Mouse (Mus musculus) midbrain, embryonic 11.5 days (tissue): ENCODE data around the gene BC037034. TPM values are rescaled to one million over a fixed set of nuclear protein-coding genes. Genes with fewer than 3 reads are reported as not detected.

Experiments
- ATAC-seq: fragments of 200-750 bp; cut with Nextera tagmentation; 2 replicates; pipeline ENCODE4 v1.8.0; 2017; ENCODE audit warnings: moderate TSS enrichment, moderate library complexity; ENCODE audit not compliant: low FRiP score
- DNase-seq: peaks from one replicate; pipeline ENCODE4 v3.0.0; 2015; ENCODE audit warnings: low spot score; ENCODE audit errors: missing footprints
- H3K27ac ChIP-seq: fragments of 300-500 bp; sonication (generic); 2 replicates; pipeline ENCODE4 v1.5.1; 2014; ENCODE audit warnings: low read depth, low read length
- H3K27me3 ChIP-seq: fragments of 300-500 bp; sonication (generic); 2 replicates; pipeline ENCODE4 v1.6.1; 2014; ENCODE audit warnings: mild to moderate bottlenecking, low read length, moderate library complexity, mixed read lengths; ENCODE audit not compliant: control insufficient read depth, insufficient read depth
- H3K36me3 ChIP-seq: fragments of 300-500 bp; sonication (generic); 2 replicates; pipeline ENCODE4 v1.6.1; 2014; ENCODE audit warnings: mild to moderate bottlenecking, low read length, moderate library complexity, mixed read lengths; ENCODE audit not compliant: control insufficient read depth, insufficient read depth
- H3K4me1 ChIP-seq: fragments of 300-500 bp; sonication (generic); 2 replicates; pipeline ENCODE4 v1.6.1; 2014; ENCODE audit warnings: low read length; ENCODE audit not compliant: control insufficient read depth, insufficient read depth
- H3K4me2 ChIP-seq: fragments of 300-500 bp; sonication (generic); 2 replicates; pipeline ENCODE4 v1.6.1; 2014; ENCODE audit warnings: mild to moderate bottlenecking, moderate library complexity
- H3K4me3 ChIP-seq: fragments of 300-500 bp; sonication (generic); 2 replicates; pipeline ENCODE4 v1.5.1; 2014; ENCODE audit warnings: low read depth, low read length
- H3K9ac ChIP-seq: fragments of 300-500 bp; sonication (generic); 2 replicates; pipeline ENCODE4 v1.6.1; 2014; ENCODE audit warnings: low read length
- H3K9me3 ChIP-seq: fragments of 300-500 bp; sonication (generic); 2 replicates; pipeline ENCODE4 v1.6.1; 2016; ENCODE audit warnings: low read length; ENCODE audit not compliant: control insufficient read depth
- WGBS: fragments of 180-500 bp; shearing (Covaris S2); extraction: QIAGEN DNeasy Blood & Tissue Kit; methylation state at CpG from one replicate; pipeline ENCODE4 v1.1.7; 2014; 5-methylcytosine and 5-hydroxymethylcytosine counted together
- polyA plus RNA-seq: library from polyadenylated mRNA; unstranded; fragments of >200 nt; fragmentation: Nextera tagmentation; extraction: Ambion mirVana; gene quantifications from 2 replicates; pipeline ENCODE4 v1.2.1, GENCODE M21; 2014

Gene BC037034
- polyA plus RNA-seq = 5.0 and 5.2 TPM in 2 replicates

- ATAC-seq (peak; percentile 91), DNase-seq (peak; percentile 99)
- WGBS = 1% methylated on average over 64 of the region's 71 CpGs
- Histone ChIP-seq H3K36me3 (peaks cover 28% of the 10 kb centered on the region), H3K27me3 (no peaks in the 10 kb centered on the region), H3K4me2 (peak within 1 kb of the TSS; percentile 93), H3K4me3 (peak within 1 kb of the TSS; percentile 66), H3K27ac (no peak within 1 kb of the TSS), H3K9me3 (no peaks in the 10 kb centered on the region), H3K9ac (peak within 1 kb of the TSS; percentile 81), H3K4me1 (peaks cover 16% of the 10 kb centered on the region)
Observed at GRCm38 (mm10) chr5:138263260-138264206, at the start of gene BC037034. TSS of gene BC037034 (minus strand) at chr5:138264033.

DNA sequence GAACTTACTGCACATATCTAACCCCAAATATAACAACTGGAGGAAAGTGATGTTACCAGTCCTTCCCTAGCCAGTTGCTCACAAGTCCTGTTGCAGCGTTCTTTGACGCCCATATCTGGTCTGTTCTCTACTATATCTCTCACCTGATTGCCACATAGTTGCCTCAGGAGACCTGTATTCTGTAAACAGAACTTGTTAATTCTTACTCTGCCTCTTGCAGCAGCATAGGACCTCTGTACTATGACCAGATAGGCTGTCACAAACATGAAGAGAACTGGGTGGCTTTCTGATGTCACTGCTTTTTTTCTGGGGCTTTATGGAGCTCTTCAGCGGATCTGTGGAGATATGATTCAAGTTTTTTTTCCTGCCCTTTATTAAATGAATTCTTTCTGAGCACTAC is 49.0 kb upstream of the BC037034 start:
- ATAC-seq = no peak
- DNase-seq = no peak

DNA sequence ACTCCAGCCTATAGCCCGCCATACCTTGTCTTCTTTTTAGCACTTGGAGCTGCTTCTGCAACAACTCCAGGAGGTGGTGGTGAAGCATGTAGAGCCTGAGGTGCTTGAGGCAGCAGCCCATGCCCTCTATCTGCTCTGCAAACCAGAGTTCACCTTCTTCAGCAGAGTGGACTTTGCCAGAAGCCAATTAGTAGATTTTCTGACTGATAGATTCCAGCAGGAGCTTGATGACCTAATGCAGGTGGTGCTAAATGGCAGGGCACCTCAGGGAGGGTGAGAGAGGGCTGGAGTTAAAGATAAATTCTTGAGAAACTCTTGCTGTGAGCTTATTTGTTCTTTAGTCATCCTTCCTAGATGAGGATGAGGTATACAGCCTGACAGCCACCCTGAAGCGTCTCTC is 35.8 kb upstream of the BC037034 start:
- Histone ChIP-seq H3K9ac (no peak overlapping the region), H3K9me3 (no peaks in the 10 kb centered on the region), H3K27me3 (no peaks in the 10 kb centered on the region), H3K4me1 (no peaks in the 10 kb centered on the region), H3K4me3 (no peak overlapping the region), H3K36me3 (no peaks in the 10 kb centered on the region), H3K4me2 (no peak overlapping the region), H3K27ac (no peak overlapping the region)
- DNase-seq (no peak), ATAC-seq (no peak)
- WGBS = 90% methylated on average over 2 of the region's 2 CpGs

More for the DNA sequence above, 49.0 kb upstream of the BC037034 start:
- no peaks in the 10 kb centered on the region for H3K4me1 ChIP-seq
- H3K9me3 ChIP-seq = no peaks in the 10 kb centered on the region
- H3K4me2 ChIP-seq = no peak overlapping the region
- no peaks in the 10 kb centered on the region for H3K27me3 ChIP-seq
- no peak overlapping the region for H3K9ac ChIP-seq
- WGBS = 90% methylated on average over 3 of the region's 3 CpGs
- no peaks in the 10 kb centered on the region for H3K36me3 ChIP-seq
- H3K27ac ChIP-seq = no peak overlapping the region
- H3K4me3 ChIP-seq = no peak overlapping the region

DNA sequence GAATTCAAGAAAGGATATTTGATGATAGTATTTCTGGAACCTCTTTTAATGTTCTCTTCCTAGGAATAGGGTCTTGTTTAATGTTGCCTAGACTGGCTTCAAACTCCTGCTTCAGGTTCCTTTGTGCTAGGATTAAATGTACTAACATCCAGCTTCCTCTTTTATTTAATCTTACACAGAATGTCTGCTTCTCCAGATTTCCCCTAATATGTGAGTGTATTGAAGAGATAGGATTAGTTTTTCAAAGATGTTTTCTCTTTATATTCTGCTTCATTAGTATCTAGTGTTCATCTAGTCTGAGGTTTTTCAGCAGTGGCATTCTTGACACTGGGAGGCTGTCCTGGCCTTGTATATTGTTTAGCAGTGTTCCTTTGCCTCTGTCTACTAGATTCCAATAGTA is 30.3 kb upstream of the BC037034 start:
- Histone ChIP-seq H3K9me3 (no peaks in the 10 kb centered on the region), H3K4me1 (no peaks in the 10 kb centered on the region), H3K36me3 (no peaks in the 10 kb centered on the region), H3K27ac (no peak overlapping the region), H3K9ac (no peak overlapping the region), H3K27me3 (no peaks in the 10 kb centered on the region), H3K4me3 (no peak overlapping the region), H3K4me2 (no peak overlapping the region)
- ATAC-seq (no peak), DNase-seq (no peak)

GRCm38 (mm10) chr5:138291638-138292037 is 27.8 kb upstream of the BC037034 start:
- H3K4me3 ChIP-seq = no peak overlapping the region
- no peak overlapping the region for H3K27ac ChIP-seq
- no peaks in the 10 kb centered on the region for H3K4me1 ChIP-seq
- H3K27me3 ChIP-seq = no peaks in the 10 kb centered on the region
- no peaks in the 10 kb centered on the region for H3K9me3 ChIP-seq
- no peak overlapping the region for H3K4me2 ChIP-seq
- H3K9ac ChIP-seq = no peak overlapping the region
- DNase-seq (no peak), ATAC-seq (no peak)
- 85% methylated on average over 1 of the region's 1 CpGs for WGBS
- no peaks in the 10 kb centered on the region for H3K36me3 ChIP-seq

DNA sequence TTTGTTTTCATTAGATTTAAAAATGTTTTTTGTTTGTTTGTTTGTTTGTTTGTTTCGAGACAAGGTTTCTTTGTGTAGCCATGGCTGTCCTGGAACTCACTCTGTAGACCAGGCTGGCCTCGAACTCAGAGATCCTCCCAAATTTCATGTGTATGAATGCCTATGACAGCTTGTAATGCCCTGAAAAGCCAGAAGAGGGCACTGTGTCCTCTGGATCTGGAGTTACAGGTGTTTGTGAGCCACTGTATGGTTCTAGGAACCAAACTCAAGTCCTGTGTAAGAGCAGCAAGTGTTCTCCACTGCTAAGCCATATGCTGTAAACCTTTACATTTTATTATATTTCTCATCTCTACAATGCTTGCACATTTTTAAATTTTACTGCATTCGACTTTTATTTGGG is 24.0 kb upstream of the BC037034 start:
- H3K4me3 ChIP-seq = no peak overlapping the region
- H3K27me3 ChIP-seq = no peaks in the 10 kb centered on the region
- H3K9ac ChIP-seq = no peak overlapping the region
- no peak for DNase-seq
- H3K9me3 ChIP-seq = no peaks in the 10 kb centered on the region
- H3K27ac ChIP-seq = no peak overlapping the region
- no peak for ATAC-seq
- H3K4me2 ChIP-seq = no peak overlapping the region
- WGBS = 70% methylated on average over 3 of the region's 3 CpGs
- H3K4me1 ChIP-seq = no peaks in the 10 kb centered on the region
- H3K36me3 ChIP-seq = no peaks in the 10 kb centered on the region

- H3K9me3 ChIP-seq = peaks cover 3% of the 10 kb centered on the region; the same call in 1 of the 2 replicates
- no peak overlapping the region for H3K4me3 ChIP-seq
- no peak for DNase-seq
- WGBS = 37% methylated on average over 1 of the region's 1 CpGs
- no peak overlapping the region for H3K9ac ChIP-seq
- no peak overlapping the region for H3K27ac ChIP-seq
- peaks cover 6% of the 10 kb centered on the region; the same call in 1 of the 2 replicates for H3K4me1 ChIP-seq
- H3K4me2 ChIP-seq = no peak overlapping the region
- no peaks in the 10 kb centered on the region for H3K36me3 ChIP-seq
- H3K27me3 ChIP-seq = peaks cover 5% of the 10 kb centered on the region; the same call in 1 of the 2 replicates
- ATAC-seq = no peak
Observed at GRCm38 (mm10) chr5:138283540-138283939, 19.7 kb upstream of the BC037034 start.

- H3K4me3 ChIP-seq = no peak overlapping the region
- DNase-seq (no peak), ATAC-seq (no peak)
- H3K9me3 ChIP-seq = peaks cover 3% of the 10 kb centered on the region; the same call in 1 of the 2 replicates
- 82% methylated on average over 2 of the region's 2 CpGs for WGBS
- H3K36me3 ChIP-seq = no peaks in the 10 kb centered on the region
- peaks cover 5% of the 10 kb centered on the region; the same call in 1 of the 2 replicates for H3K27me3 ChIP-seq
- H3K9ac ChIP-seq = no peak overlapping the region
- H3K4me1 ChIP-seq = peaks cover 17% of the 10 kb centered on the region
- H3K27ac ChIP-seq = no peak overlapping the region
- H3K4me2 ChIP-seq = no peak overlapping the region
Observed at GRCm38 (mm10) chr5:138281798-138282197, 18.0 kb upstream of the BC037034 start.

DNA sequence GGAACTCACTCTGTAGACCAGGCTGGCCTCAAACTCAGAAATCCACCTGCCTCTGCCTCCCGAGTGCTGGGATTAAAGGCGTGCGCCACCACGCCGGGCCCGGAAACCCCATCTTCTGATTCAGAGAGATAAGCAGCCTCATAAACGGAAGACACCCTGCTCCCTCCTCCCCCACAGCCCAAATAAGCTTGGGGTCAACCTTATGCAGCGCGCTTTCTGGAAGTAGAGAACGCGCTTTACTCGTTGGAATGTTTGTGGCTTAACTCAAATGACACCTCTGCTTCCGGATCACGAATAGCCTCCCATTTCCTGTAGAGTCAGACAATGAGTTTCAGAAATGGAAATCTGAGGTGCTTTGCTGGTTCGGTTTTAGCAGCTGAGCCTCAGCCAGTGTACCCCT is 17.0 kb upstream of the BC037034 start:
- ATAC-seq (no peak), DNase-seq (no peak)
- H3K27ac ChIP-seq = no peak overlapping the region
- H3K27me3 ChIP-seq = peaks cover 5% of the 10 kb centered on the region; the same call in 1 of the 2 replicates
- H3K4me3 ChIP-seq = no peak overlapping the region
- H3K9ac ChIP-seq = no peak overlapping the region
- WGBS = 94% methylated on average over 15 of the region's 15 CpGs
- no peaks in the 10 kb centered on the region for H3K36me3 ChIP-seq
- peaks cover 26% of the 10 kb centered on the region for H3K4me1 ChIP-seq
- H3K9me3 ChIP-seq = peaks cover 3% of the 10 kb centered on the region; the same call in 1 of the 2 replicates
- no peak overlapping the region for H3K4me2 ChIP-seq
